Mouse (Mus musculus): ENCODE data around the gene Tubb5. TPM values are rescaled to one million over a fixed set of nuclear protein-coding genes. Genes with fewer than 3 reads are reported as not detected.

The Tubb5 gene
- total RNA-seq, 2 experiments from 2014 or later, result 25.7 to 34.7 TPM

GRCm38 (mm10) chr17:35803858-35804399 lies 34.2 kb downstream of the Tubb5 start:
- no peak for DNase-seq (ENCODE audit: low spot score)

- DNase-seq (ENCODE audit: low spot score), result no peak
Measured at GRCm38 (mm10) chr17:35803020-35803419, 35.1 kb downstream of the Tubb5 start.

DNA sequence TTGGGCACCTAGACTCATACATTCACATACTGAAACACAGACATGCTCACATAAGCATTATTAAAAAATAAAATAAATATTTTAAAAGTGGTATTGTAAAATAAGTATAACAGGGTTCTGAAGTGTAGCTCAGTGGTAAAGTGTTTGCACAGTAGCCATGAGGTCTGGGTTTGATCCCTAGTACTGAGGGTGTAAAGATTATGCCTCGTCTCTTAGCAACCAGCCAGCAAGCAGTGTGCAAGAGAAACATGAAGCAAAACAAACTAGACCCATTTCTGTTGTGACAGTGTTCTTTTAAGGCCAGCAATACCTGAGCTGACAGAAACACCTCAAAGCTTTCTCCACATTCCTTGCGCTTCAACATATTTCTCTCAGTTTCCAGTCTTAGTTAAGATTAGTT lies 37.2 kb downstream of the Tubb5 start:
- DNase-seq (ENCODE audit: low spot score), result no peak

- no peak for DNase-seq (ENCODE audit: low spot score)
Measured at GRCm38 (mm10) chr17:35796835-35797234, 41.3 kb downstream of the Tubb5 start.

- no peak for DNase-seq (ENCODE audit: low spot score)
Measured at GRCm38 (mm10) chr17:35795656-35796055, 42.5 kb downstream of the Tubb5 start.

- DNase-seq (ENCODE audit: low spot score), result no peak
Measured at GRCm38 (mm10) chr17:35795099-35795498, 43.0 kb downstream of the Tubb5 start.

DNA sequence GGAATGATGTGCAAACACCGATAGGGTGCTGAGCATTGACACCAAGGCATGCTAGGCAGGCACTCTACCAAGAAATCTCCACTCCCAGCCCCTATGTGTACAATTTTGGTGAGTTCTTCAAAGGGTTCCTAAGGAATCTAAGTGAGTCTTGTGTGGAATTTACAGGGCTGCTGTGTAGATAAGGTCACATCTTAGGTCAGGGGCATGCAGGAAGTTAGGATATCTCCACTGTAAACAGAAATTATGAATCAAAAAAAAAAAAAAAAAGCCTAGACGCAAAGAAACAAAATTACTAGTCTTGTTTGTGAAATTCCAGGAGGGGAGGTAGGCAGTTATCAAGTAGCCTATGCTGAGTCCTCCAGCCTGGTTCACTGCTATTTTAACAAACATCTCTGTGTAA lies 45.3 kb downstream of the Tubb5 start:
- no peak for DNase-seq (ENCODE audit: low spot score)

- no peak for DNase-seq (ENCODE audit: low spot score)
Measured at GRCm38 (mm10) chr17:35790933-35791332, 47.2 kb downstream of the Tubb5 start.

GRCm38 (mm10) chr17:35788025-35788424 lies 50.1 kb downstream of the Tubb5 start:
- DNase-seq (ENCODE audit: low spot score), result no peak

DNA sequence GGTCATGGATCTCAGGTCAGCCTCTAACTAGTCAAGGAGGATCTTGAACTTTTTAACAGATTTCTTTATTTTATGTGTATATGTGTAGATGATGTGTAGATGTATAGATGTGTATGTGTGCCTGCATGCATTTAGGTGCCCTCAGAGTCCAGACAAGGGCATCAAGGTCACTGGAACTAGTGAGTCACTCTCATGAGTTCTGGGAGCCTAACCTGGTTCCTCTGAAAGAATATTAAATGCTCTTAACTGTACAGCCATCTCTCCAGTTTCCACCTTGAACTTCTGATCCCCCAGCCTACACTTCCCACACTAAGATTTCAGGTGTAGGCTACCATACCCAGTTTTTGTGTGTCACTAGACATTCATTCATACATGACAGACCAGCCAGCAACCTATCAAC lies 50.6 kb downstream of the Tubb5 start:
- no peak for DNase-seq (ENCODE audit: low spot score)

DNA sequence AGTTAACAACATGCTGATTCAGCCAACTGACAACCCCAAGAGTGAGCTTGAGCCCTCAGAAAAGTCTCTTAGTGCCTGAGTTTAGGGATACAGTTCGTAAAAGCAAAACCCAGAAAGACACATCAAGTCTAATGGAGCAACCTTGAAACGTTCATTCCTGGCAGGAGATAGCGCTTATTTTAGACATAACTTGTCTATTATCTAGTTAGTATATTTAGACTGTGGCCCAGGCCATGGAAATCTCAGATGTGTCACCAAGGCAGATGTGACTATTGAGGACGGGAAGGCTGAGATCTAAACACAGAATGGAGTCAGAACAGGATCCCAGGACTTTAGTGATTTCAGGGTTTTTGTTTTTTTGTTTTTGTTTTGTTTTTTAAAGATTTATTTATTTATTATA lies 53.0 kb downstream of the Tubb5 start:
- DNase-seq (ENCODE audit: low spot score), result no peak

DNA sequence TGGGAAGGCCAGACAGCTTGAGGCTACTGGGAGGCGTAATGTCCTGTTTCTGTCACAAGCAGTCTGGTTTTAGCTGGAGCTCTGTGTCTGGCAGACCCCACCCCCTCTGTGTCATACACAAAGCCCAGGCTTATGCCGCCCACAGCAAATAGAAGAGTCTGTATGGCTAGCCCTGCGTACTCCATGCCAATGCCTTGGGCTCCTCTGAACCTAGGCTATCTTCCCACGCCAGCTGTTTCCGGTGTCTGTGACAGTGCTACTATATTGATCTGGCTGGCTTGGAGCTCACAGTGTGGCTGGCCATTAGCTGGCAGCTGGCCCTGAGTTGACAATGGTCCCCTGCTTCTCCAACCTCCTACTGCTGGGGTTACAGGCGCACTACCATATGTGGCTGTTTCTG lies 54.2 kb downstream of the Tubb5 start:
- DNase-seq (ENCODE audit: low spot score), result no peak

Small RNA genes within 50 kb of the gene (microRNA-seq; reads per million reads assigned to microRNA genes)
- gene Gm28033, result not detected

Other genes with a start within 250 kb of the Tubb5 start
- not detected for gene Sfta2, start 236.8 kb downstream of the Tubb5 start, total RNA-seq (2021)
- not detected for gene Gm9573, start 211.7 kb downstream of the Tubb5 start, total RNA-seq (2021)
- gene Mucl3, start 194.6 kb downstream of the Tubb5 start, total RNA-seq (2021), result not detected
- gene Vars2, start 170.7 kb downstream of the Tubb5 start, total RNA-seq (2021), result 10 to 100 TPM in 1 of 2 experiments, 1 to 10 TPM in 1; 9.8 to 13.7 TPM
- gene Gtf2h4, start 164.6 kb downstream of the Tubb5 start, total RNA-seq (2021), result 10 to 100 TPM; 17.7 to 18.9 TPM
- 10 to 100 TPM; 12.4 to 17.1 TPM for gene Ddr1, start 133.7 kb downstream of the Tubb5 start, total RNA-seq (2021)
- 1 to 10 TPM; 7.1 to 8.0 TPM for gene Ier3, start 16.6 kb downstream of the Tubb5 start, total RNA-seq (2021)
- gene Flot1, start 15.1 kb downstream of the Tubb5 start, total RNA-seq (2021), result 10 to 100 TPM; 58.1 to 61.3 TPM
- gene Mdc1, start 3.2 kb upstream of the Tubb5 start, total RNA-seq (2021), result 1 to 10 TPM; 4.2 to 6.7 TPM
- gene Nrm, start 23.0 kb upstream of the Tubb5 start, total RNA-seq (2021), result 1 to 10 TPM in 1 of 2 experiments, under 1 TPM in 1; 0.68 to 1.5 TPM
- gene Ppp1r18, start 27.3 kb upstream of the Tubb5 start, total RNA-seq (2021), result 1 to 10 TPM; 4.1 to 5.8 TPM
- gene Dhx16, start 41.5 kb upstream of the Tubb5 start, total RNA-seq (2021), result 10 to 100 TPM; 11.7 to 14.1 TPM
- 10 to 100 TPM; 78.6 to 79.3 TPM for gene 2310061I04Rik, start 59.1 kb upstream of the Tubb5 start, total RNA-seq (2021)
- gene Atat1, start 71.8 kb upstream of the Tubb5 start, total RNA-seq (2021), result 1 to 10 TPM; 3.9 to 4.8 TPM
- gene Mrps18b, start 78.1 kb upstream of the Tubb5 start, total RNA-seq (2021), result 10 to 100 TPM; 61.6 to 62.4 TPM
- 10 to 100 TPM; 23.2 to 43.9 TPM for gene Ppp1r10, start 78.1 kb upstream of the Tubb5 start, total RNA-seq (2021)
- gene Abcf1, start 131.5 kb upstream of the Tubb5 start, total RNA-seq (2021), result 10 to 100 TPM; 73.4 to 74.3 TPM
- gene Gnl1, start 141.5 kb upstream of the Tubb5 start, total RNA-seq (2021), result 10 to 100 TPM; 20.2 to 26.0 TPM
- gene Prr3, start 141.9 kb upstream of the Tubb5 start, total RNA-seq (2021), result 1 to 10 TPM; 2.1 to 3.2 TPM
- 1 to 10 TPM in 1 of 2 experiments, under 1 TPM in 1; 0.98 to 1.5 TPM for gene H2-T24, start 182.3 kb upstream of the Tubb5 start, total RNA-seq (2021)
- 1 to 10 TPM; 7.0 to 9.4 TPM for gene H2-T23, start 194.5 kb upstream of the Tubb5 start, total RNA-seq (2021)
- gene H2-T22, start 204.4 kb upstream of the Tubb5 start, total RNA-seq (2021), result 10 to 100 TPM in 1 of 2 experiments, 1 to 10 TPM in 1; 7.9 to 15.7 TPM
- not detected for gene Gm6034, start 204.7 kb upstream of the Tubb5 start, total RNA-seq (2021)
- gene Gm11127, start 220.1 kb upstream of the Tubb5 start, total RNA-seq (2021), result 1 to 10 TPM; 1.4 to 3.2 TPM